Mouse (Mus musculus): ENCODE data around the gene Grap2. TPM values are rescaled to one million over a fixed set of nuclear protein-coding genes. Genes with fewer than 3 reads are reported as not detected.

Grap2 gene
- polyA plus RNA-seq (2014; fragmentation: Nextera tagmentation; extraction: Ambion mirVana) = 0.97 and 1.7 TPM in 2 replicates

DNA sequence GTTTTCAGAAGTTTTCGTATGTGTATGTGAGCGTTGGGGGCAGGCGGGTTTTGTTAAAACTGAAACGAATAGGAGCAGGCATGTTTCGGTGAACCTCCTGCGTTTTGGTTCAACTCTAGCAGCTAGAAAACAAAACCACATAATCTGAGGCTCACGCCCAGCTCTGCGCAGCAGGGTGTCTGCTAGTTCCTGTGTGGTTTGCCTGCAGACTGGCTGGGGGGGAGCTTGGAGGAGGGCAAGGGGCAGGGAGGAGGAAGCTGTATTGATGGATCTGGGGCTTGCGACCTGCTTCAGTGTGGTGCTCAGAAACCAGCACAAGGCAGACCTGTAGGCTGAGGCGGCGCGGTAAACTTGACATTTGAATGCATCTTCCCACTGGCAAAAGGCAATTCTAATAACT, at the start of gene Grap2:
Gene Grap2, plus strand, starts transcription at position 304 of the 400 bp plus-strand sequence.
- H3K27me3 ChIP-seq (replicated peaks; ENCODE audit: control insufficient read depth, insufficient read depth, low read length) = 0 out of 2 replicates have a peak, but pooled peaks cover 13% of the 10 kb centered on the region
- H3K4me1 ChIP-seq (ENCODE audit: control insufficient read depth, insufficient read depth, low read length) = peaks cover 3% of the 10 kb centered on the region
- no peaks in the 10 kb centered on the region for H3K9me3 ChIP-seq (ENCODE audit: control insufficient read depth, low read length)
- H3K4me2 ChIP-seq (ENCODE audit: low read depth, low read length) = no peak within 1 kb of the TSS
- H3K4me3 ChIP-seq (ENCODE audit: low read depth, low read length) = no peak within 1 kb of the TSS
- no peak within 1 kb of the TSS for H3K9ac ChIP-seq (ENCODE audit: low read depth, low read length)
- 63% methylated on average over 12 of the region's 12 CpGs for WGBS
- no peaks in the 10 kb centered on the region for H3K36me3 ChIP-seq (ENCODE audit: control insufficient read depth, insufficient read depth, low read length)
- no peak for DNase-seq (ENCODE audit: low spot score)
- no peak for ATAC-seq (ENCODE audit: low read depth)
- no peak within 1 kb of the TSS for H3K27ac ChIP-seq (replicated peaks; ENCODE audit: low read depth, low read length)

DNA sequence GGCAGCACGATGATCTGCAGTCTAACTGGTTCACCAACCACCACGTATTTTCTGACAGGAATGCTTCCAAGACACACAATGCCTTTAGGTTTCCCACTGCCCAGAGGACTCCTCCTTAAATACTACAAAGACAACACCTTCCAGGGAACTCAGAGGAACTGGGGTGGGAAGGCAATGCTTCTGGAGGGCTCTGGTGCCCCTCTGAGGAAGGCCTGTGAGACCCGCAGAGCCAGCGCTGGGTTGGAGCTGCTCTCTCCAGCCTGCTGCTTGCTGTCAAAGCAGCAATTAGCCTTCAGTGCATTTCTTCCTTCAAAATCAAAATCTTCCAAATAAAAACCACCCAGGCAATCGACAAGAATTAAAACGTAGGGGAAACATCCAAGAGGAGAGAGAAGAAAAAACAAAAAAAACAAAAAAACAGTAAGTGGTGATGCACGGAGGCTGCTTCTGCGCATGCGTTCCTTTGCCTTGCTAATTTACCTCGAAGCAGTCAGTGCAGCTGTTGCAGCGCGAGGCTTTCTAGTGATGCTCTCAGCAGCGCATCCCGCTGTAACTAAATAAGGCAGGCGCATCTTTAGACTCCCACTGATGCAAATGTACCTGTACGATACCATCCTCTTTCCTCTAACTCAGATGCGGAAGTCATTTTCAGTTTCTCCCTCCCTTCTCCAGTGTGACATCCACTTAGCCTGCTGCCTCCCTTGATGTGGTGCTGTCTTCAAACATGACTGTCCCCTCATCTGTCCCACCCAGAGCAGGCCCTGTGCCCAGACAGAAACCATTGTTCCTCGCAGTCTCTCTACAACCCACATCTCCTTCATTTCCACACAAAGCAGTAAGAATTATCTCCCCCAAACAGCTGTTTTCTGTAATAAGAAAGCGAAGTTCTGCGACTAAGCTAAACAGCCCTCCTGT, 42.2 kb upstream of the Grap2 start:
- no peaks in the 10 kb centered on the region for H3K27me3 ChIP-seq (replicated peaks; ENCODE audit: control insufficient read depth, insufficient read depth, low read length)
- no peak overlapping the region for H3K4me3 ChIP-seq (ENCODE audit: low read depth, low read length)
- no peaks in the 10 kb centered on the region for H3K36me3 ChIP-seq (ENCODE audit: control insufficient read depth, insufficient read depth, low read length)
- no peak overlapping the region for H3K27ac ChIP-seq (replicated peaks; ENCODE audit: low read depth, low read length)
- DNase-seq (ENCODE audit: low spot score) (peak; percentile 62), ATAC-seq (ENCODE audit: low read depth) (no peak)
- H3K9ac ChIP-seq (ENCODE audit: low read depth, low read length) = peak overlapping the region; percentile 6; the same call in 1 of the 2 replicates
- no peaks in the 10 kb centered on the region for H3K4me1 ChIP-seq (ENCODE audit: control insufficient read depth, insufficient read depth, low read length)
- peak overlapping the region; percentile 23; the same call in 1 of the 2 replicates for H3K4me2 ChIP-seq (ENCODE audit: low read depth, low read length)
- H3K9me3 ChIP-seq (ENCODE audit: control insufficient read depth, low read length) = no peaks in the 10 kb centered on the region
- 49% methylated on average over 20 of the region's 20 CpGs for WGBS

DNA sequence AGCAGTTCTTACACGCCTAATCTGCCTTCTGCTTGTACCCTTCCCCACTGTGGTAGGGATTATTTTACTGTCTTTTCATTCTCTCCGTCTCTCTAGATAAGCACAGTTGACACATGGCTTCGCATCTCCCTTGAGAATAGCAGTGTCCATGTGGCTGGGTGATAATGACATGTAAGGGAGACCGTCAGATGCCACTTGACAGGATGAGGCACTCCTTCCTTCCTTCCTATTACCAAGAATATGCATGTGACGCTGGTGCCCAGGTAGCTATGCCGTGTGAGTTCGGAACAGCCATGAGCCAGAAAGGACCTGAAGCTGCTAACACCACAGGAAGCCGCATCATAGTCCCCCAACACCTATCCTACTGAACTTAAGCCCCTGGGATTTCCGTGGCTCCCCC, 41.4 kb upstream of the Grap2 start:
- H3K4me2 ChIP-seq (ENCODE audit: low read depth, low read length) = no peak overlapping the region
- 79% methylated on average over 9 of the region's 9 CpGs for WGBS

DNA sequence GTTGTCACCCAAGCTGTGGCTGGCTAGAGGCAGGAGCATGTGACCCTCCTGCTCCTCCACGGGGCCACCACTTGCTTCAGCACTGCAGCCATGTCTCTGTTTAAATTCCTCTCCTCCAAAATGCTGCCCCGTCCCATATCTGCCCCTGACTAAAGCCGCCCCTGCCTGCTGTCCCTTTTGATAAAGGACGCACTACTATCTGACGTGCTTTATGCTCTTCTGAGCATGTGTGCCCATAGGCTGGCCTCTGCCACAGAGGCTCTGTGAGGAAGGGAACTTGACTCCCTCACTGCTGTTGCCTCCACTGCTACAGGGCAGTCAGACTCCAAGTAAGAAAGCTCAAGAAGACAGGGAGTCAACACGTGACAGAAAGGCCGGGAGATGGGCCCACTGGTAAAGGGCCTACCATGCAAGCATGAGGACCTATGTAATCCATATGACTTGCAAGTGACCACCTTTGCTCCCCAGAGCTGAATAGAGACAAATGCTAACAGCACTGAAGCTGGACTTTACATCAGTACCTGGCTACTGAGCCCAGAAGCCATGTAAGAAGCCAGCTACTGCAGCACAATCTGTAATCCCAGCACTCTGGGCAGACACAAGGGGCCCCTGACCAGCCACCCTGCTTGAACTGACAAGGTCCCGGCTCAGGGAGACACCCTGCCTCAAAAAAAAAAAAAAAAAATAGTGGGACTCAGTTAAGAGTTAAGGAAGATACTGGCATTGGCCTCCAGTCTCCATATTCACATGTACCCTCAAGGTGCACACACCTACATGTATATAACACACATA, 39.9 kb upstream of the Grap2 start:
- Histone ChIP-seq H3K4me1 (ENCODE audit: control insufficient read depth, insufficient read depth, low read length) (no peaks in the 10 kb centered on the region), H3K9ac (ENCODE audit: low read depth, low read length) (no peak overlapping the region), H3K9me3 (ENCODE audit: control insufficient read depth, low read length) (no peaks in the 10 kb centered on the region), H3K4me2 (ENCODE audit: low read depth, low read length) (no peak overlapping the region), H3K4me3 (ENCODE audit: low read depth, low read length) (no peak overlapping the region), H3K27ac (replicated peaks; ENCODE audit: low read depth, low read length) (no peak overlapping the region), H3K36me3 (ENCODE audit: control insufficient read depth, insufficient read depth, low read length) (no peaks in the 10 kb centered on the region), H3K27me3 (replicated peaks; ENCODE audit: control insufficient read depth, insufficient read depth, low read length) (no peaks in the 10 kb centered on the region)
- WGBS = 79% methylated on average over 8 of the region's 8 CpGs
- DNase-seq (ENCODE audit: low spot score) = no peak
- ATAC-seq (ENCODE audit: low read depth) = no peak

More for the DNA sequence above, 41.4 kb upstream of the Grap2 start:
- H3K9me3 ChIP-seq (ENCODE audit: control insufficient read depth, low read length) = no peaks in the 10 kb centered on the region
- ATAC-seq (ENCODE audit: low read depth) (no peak), DNase-seq (ENCODE audit: low spot score) (no peak)
- H3K27ac ChIP-seq (replicated peaks; ENCODE audit: low read depth, low read length) = no peak overlapping the region
- no peak overlapping the region for H3K4me3 ChIP-seq (ENCODE audit: low read depth, low read length)
- H3K4me1 ChIP-seq (ENCODE audit: control insufficient read depth, insufficient read depth, low read length) = no peaks in the 10 kb centered on the region
- H3K9ac ChIP-seq (ENCODE audit: low read depth, low read length) = no peak overlapping the region
- H3K27me3 ChIP-seq (replicated peaks; ENCODE audit: control insufficient read depth, insufficient read depth, low read length) = no peaks in the 10 kb centered on the region
- H3K36me3 ChIP-seq (ENCODE audit: control insufficient read depth, insufficient read depth, low read length) = no peaks in the 10 kb centered on the region

DNA sequence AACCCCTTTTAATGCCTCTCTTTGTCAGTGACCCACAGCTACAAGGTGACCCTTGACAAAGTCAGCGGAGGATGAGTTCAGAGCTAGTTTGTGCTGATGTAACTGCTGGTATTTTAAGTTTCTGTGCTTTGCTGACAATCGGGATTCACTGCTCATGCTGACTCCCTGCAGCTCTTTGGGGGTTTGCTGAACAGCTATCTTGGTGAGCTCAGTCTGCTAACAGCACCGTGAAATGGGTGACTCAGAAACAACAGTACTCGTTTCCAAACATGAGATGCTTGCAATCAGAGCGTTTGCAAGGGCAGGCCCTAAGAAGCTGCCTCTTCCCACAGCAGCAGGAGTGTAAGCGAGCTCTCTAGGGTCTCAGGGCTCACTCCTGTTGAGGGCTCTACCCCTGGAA, 39.1 kb upstream of the Grap2 start:
- 54% methylated on average over 6 of the region's 6 CpGs for WGBS
- H3K4me3 ChIP-seq (ENCODE audit: low read depth, low read length) = no peak overlapping the region
- no peak for DNase-seq (ENCODE audit: low spot score)
- H3K9me3 ChIP-seq (ENCODE audit: control insufficient read depth, low read length) = no peaks in the 10 kb centered on the region
- H3K9ac ChIP-seq (ENCODE audit: low read depth, low read length) = no peak overlapping the region
- no peak overlapping the region for H3K27ac ChIP-seq (replicated peaks; ENCODE audit: low read depth, low read length)
- no peaks in the 10 kb centered on the region for H3K27me3 ChIP-seq (replicated peaks; ENCODE audit: control insufficient read depth, insufficient read depth, low read length)
- no peaks in the 10 kb centered on the region for H3K36me3 ChIP-seq (ENCODE audit: control insufficient read depth, insufficient read depth, low read length)
- H3K4me1 ChIP-seq (ENCODE audit: control insufficient read depth, insufficient read depth, low read length) = no peaks in the 10 kb centered on the region
- H3K4me2 ChIP-seq (ENCODE audit: low read depth, low read length) = no peak overlapping the region
- no peak for ATAC-seq (ENCODE audit: low read depth)

DNA sequence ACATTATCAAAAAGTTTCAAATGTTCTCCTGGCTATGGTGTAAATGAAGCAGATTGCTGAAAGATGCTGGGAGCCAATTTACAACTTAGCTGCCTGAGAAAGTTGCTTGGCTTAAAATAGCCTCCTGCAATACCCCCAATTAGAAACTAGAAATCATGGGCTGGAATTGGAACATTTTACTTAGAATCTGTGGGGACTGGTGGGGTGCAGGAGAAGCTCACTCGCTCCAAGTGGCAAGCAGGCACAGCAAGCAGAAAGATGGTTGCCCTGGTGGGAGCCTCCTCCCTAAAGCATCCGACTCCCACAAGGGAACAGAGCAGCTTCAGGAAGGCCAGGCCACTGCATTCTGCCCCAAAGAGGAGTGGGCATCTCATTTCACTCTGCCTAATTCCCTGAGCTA, 36.3 kb upstream of the Grap2 start:
- no peak overlapping the region for H3K27ac ChIP-seq (replicated peaks; ENCODE audit: low read depth, low read length)
- H3K4me2 ChIP-seq (ENCODE audit: low read depth, low read length) = no peak overlapping the region
- no peaks in the 10 kb centered on the region for H3K27me3 ChIP-seq (replicated peaks; ENCODE audit: control insufficient read depth, insufficient read depth, low read length)
- DNase-seq (ENCODE audit: low spot score) (no peak), ATAC-seq (ENCODE audit: low read depth) (no peak)
- no peak overlapping the region for H3K9ac ChIP-seq (ENCODE audit: low read depth, low read length)
- no peaks in the 10 kb centered on the region for H3K9me3 ChIP-seq (ENCODE audit: control insufficient read depth, low read length)
- WGBS = 64% methylated on average over 2 of the region's 2 CpGs
- H3K36me3 ChIP-seq (ENCODE audit: control insufficient read depth, insufficient read depth, low read length) = no peaks in the 10 kb centered on the region
- H3K4me3 ChIP-seq (ENCODE audit: low read depth, low read length) = no peak overlapping the region
- H3K4me1 ChIP-seq (ENCODE audit: control insufficient read depth, insufficient read depth, low read length) = no peaks in the 10 kb centered on the region; the same call in 1 of the 2 replicates

DNA sequence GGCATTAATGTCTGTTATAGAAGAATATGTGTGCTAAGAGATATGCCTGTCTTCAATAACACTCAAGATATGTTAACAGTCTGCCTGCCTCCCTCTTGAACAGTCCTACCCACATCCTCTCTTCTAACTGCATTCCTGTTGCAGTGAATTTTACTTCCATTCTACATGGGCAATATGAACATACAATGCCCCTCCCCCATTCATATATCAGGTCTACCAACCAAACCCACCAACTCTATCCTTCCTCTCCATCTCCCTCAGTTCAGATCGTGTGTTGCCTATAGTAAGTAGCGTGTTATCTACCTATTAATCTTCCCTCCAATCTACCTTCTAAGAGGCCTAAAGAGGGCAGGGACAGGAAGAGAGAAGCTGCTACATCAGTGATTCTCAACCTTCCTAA, 34.3 kb upstream of the Grap2 start:
- Histone ChIP-seq H3K9me3 (ENCODE audit: control insufficient read depth, low read length) (no peaks in the 10 kb centered on the region), H3K4me1 (ENCODE audit: control insufficient read depth, insufficient read depth, low read length) (no peaks in the 10 kb centered on the region; the same call in 1 of the 2 replicates), H3K4me3 (ENCODE audit: low read depth, low read length) (no peak overlapping the region), H3K27me3 (replicated peaks; ENCODE audit: control insufficient read depth, insufficient read depth, low read length) (no peaks in the 10 kb centered on the region), H3K4me2 (ENCODE audit: low read depth, low read length) (no peak overlapping the region), H3K9ac (ENCODE audit: low read depth, low read length) (no peak overlapping the region), H3K27ac (replicated peaks; ENCODE audit: low read depth, low read length) (no peak overlapping the region), H3K36me3 (ENCODE audit: control insufficient read depth, insufficient read depth, low read length) (no peaks in the 10 kb centered on the region)
- no peak for ATAC-seq (ENCODE audit: low read depth)
- DNase-seq (ENCODE audit: low spot score) = no peak
- 86% methylated on average over 2 of the region's 2 CpGs for whole genome bisulfite sequencing

DNA sequence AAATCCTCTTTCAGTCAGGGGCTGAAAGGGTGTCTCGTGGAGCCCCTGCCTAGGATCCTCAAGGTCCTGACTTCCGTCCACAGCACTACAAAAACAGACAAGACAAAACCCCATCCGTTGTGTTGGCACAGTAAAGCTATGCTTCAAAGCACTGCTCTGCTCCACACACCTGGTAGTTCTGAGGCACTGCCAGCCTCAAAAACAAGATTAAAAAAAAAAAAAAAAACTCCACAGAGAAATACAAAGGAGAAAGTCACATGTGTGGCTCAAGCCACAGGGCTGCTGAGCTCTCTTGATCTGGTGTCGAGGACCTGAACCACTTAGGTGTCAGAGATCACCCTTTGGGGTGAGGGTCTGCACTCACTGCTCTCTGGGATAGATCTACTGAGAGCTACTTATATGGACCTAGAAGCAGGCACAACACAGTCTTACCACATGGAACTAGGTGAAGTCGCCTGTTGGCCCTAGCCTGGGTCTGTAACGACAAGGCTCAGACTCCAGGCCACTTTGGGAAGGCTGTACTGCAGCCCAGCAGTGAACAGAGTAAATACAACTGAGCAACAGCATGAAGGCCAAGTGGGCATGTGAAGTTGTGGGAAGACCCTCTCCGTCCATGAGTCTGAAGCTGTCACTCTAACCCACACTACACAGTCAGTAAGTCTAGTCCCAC, 33.6 kb upstream of the Grap2 start:
- DNase-seq (ENCODE audit: low spot score) = no peak
- H3K27ac ChIP-seq (replicated peaks; ENCODE audit: low read depth, low read length) = no peak overlapping the region

More for the DNA sequence above, 33.6 kb upstream of the Grap2 start:
- H3K36me3 ChIP-seq (ENCODE audit: control insufficient read depth, insufficient read depth, low read length) = no peaks in the 10 kb centered on the region
- H3K27me3 ChIP-seq (replicated peaks; ENCODE audit: control insufficient read depth, insufficient read depth, low read length) = no peaks in the 10 kb centered on the region
- H3K4me3 ChIP-seq (ENCODE audit: low read depth, low read length) = no peak overlapping the region
- ATAC-seq (ENCODE audit: low read depth) = no peak
- no peak overlapping the region for H3K9ac ChIP-seq (ENCODE audit: low read depth, low read length)
- H3K4me2 ChIP-seq (ENCODE audit: low read depth, low read length) = no peak overlapping the region
- H3K9me3 ChIP-seq (ENCODE audit: control insufficient read depth, low read length) = no peaks in the 10 kb centered on the region
- WGBS = 83% methylated on average over 7 of the region's 7 CpGs
- no peaks in the 10 kb centered on the region; the same call in 1 of the 2 replicates for H3K4me1 ChIP-seq (ENCODE audit: control insufficient read depth, insufficient read depth, low read length)
